Mouse (Mus musculus) kidney, adult 2 months (tissue): ENCODE results near the gene Olfr70. TPM values are rescaled to one million over a fixed set of nuclear protein-coding genes. Genes with fewer than 3 reads are reported as not detected.

Experiments
- DNase-seq: peaks from one replicate; pipeline ENCODE4 v3.0.0; 2021
- H3K27ac ChIP-seq: fragments of 200-500 bp; 2 replicates; pipeline ENCODE4 v1.5.1; 2012; ENCODE audit warnings: low read depth, low read length, control low read depth, inconsistent platforms; ENCODE audit not compliant: insufficient read depth
- H3K27me3 ChIP-seq: fragments of 200-500 bp; replicated peaks from 2 replicates; pipeline ENCODE4 v1.6.1; 2012; ENCODE audit warnings: mild to moderate bottlenecking, moderate library complexity, low read length, inconsistent platforms; ENCODE audit not compliant: control insufficient read depth, insufficient read depth
- H3K36me3 ChIP-seq: fragments of 200-500 bp; 2 replicates; pipeline ENCODE4 v1.6.1; 2012; ENCODE audit warnings: mild to moderate bottlenecking, moderate library complexity, low read length, inconsistent platforms; ENCODE audit not compliant: control insufficient read depth, insufficient read depth
- H3K4me1 ChIP-seq: fragments of 200-500 bp; 2 replicates; pipeline ENCODE4 v1.6.1; 2011; ENCODE audit warnings: low read length; ENCODE audit not compliant: control insufficient read depth, insufficient read depth
- H3K4me3 ChIP-seq: fragments of 200-500 bp; 2 replicates; pipeline ENCODE4 v1.5.1; 2011; ENCODE audit warnings: mild to moderate bottlenecking, low read depth, low read length, control low read depth; ENCODE audit not compliant: insufficient read depth
- CTCF ChIP-seq: fragments of 200-500 bp; conservative IDR thresholded peaks from 2 replicates; pipeline ENCODE4 v1.5.1; 2011; ENCODE audit warnings: low read depth, mild to moderate bottlenecking, control low read depth, low read length, moderate library complexity, mixed read lengths; ENCODE audit not compliant: insufficient read depth, insufficient read length
- POLR2A ChIP-seq: fragments of 200-500 bp; IDR thresholded peaks from one replicate; pipeline ENCODE4 v1.6.1; 2011; ENCODE audit warnings: low read depth, low read length, control low read depth
- WGBS: fragments of 180-500 bp; shearing (Covaris S2); methylation state at CpG from one replicate; pipeline ENCODE4 v1.1.7; 2018; 5-methylcytosine and 5-hydroxymethylcytosine counted together
- polyA plus RNA-seq: library from polyadenylated mRNA; depleted of rRNA; stranded (reverse); fragments of >200 nt; gene quantifications from 2 replicates; pipeline ENCODE4 v1.2.3, GENCODE M21; 2012

Olfr70 gene
- polyA plus RNA-seq, 1 experiment = not detected

DNA sequence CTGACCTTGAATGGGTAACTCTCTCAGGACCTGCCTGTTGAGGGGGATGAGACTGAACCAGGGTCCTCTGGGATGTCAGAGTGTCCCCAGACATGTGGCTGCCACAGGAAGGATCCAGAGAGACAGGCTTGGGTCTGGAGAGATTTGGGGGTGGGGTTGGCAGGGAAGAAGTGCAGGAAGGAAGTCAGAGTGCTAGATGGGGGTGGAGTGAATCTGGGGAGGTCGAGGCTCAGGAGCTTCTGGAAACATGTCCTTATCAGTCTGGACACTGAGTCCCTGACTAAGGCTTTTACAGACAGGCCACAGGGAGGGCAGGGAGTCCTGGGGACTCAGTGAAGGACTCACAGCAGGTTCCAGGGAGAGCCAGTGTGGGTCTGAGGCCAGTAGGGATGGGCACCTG lies 31.6 kb upstream of the Olfr70 start:
- Histone ChIP-seq H3K27ac (peak overlapping the region; percentile 54), H3K4me1 (peaks cover 3% of the 10 kb centered on the region), H3K27me3 (no peaks in the 10 kb centered on the region), H3K36me3 (no peaks in the 10 kb centered on the region), H3K4me3 (peak overlapping the region; percentile 28; the same call in 1 of the 2 replicates)
- 29% methylated on average over 1 of the region's 1 CpGs for WGBS
- TF ChIP-seq POLR2A (no peak), CTCF (no peak)
- DNase-seq = no peak

- Histone ChIP-seq H3K4me1 (peaks cover 3% of the 10 kb centered on the region), H3K27me3 (no peaks in the 10 kb centered on the region), H3K4me3 (peak overlapping the region; percentile 29), H3K36me3 (no peaks in the 10 kb centered on the region), H3K27ac (peak overlapping the region; percentile 97)
- DNase-seq = no peak
- WGBS = 74% methylated on average over 21 of the region's 21 CpGs
- TF ChIP-seq CTCF (no peak), POLR2A (no peak)
Observed at GRCm38 (mm10) chr4:43730750-43731297, 30.2 kb upstream of the Olfr70 start.

DNA sequence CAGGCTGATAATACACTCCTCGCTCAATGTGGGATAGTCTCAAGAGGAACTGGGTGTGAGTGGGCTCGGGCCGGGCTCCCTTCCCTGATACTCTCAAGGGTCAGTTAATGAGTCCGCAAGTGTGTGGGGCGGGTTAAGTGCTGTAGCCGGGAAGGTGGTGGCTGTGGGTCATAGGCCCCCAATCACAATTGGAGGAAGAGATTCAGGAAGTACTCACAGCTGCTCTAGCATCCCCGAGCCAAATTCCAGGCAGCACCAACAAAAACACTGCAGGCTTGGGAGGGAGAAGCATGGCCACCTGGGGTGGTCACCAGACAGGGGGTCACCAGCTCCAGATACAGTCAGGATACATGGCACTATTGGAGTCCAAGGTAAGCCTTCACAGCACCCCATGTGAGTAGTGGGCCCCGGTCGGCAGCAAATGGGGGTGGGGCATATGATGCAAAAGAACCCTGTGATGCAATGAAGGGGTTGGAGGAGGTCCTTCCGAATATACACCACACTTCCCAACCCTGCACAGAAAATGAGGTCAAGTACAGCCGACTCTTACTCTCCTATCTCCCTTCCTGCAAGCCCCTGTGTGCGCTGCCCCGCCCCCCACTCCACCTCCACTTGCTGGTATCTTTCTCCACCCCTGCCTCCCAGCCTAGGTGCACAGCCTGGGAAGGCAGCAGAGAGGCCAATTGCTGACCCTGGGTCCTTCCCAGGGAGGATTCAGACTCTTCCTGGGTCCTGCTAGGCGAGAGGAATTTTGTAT lies 29.4 kb upstream of the Olfr70 start, which contains the start of gene Spaar:
Spaar (plus strand) TSS at position 241 of the 757 bp plus-strand sequence.
- peak; percentile 84 for DNase-seq
- peaks cover 3% of the 10 kb centered on the region for H3K4me1 ChIP-seq
- no peak for TF ChIP-seq POLR2A
- TF ChIP-seq CTCF = no peak
- H3K36me3 ChIP-seq = no peaks in the 10 kb centered on the region
- peak within 1 kb of the TSS; percentile 97 for H3K27ac ChIP-seq
- H3K27me3 ChIP-seq = no peaks in the 10 kb centered on the region
- 47% methylated on average over 14 of the region's 14 CpGs for WGBS
- H3K4me3 ChIP-seq = peak within 1 kb of the TSS; percentile 29

- H3K27ac ChIP-seq = peak overlapping the region; percentile 97
- no peaks in the 10 kb centered on the region for H3K27me3 ChIP-seq
- H3K4me1 ChIP-seq = peaks cover 3% of the 10 kb centered on the region
- no peak for DNase-seq
- TF ChIP-seq POLR2A (no peak), CTCF (no peak)
- 61% methylated on average over 3 of the region's 3 CpGs for WGBS
- H3K36me3 ChIP-seq = no peaks in the 10 kb centered on the region
- no peak overlapping the region for H3K4me3 ChIP-seq
Observed at GRCm38 (mm10) chr4:43729126-43729525, 28.5 kb upstream of the Olfr70 start.

DNA sequence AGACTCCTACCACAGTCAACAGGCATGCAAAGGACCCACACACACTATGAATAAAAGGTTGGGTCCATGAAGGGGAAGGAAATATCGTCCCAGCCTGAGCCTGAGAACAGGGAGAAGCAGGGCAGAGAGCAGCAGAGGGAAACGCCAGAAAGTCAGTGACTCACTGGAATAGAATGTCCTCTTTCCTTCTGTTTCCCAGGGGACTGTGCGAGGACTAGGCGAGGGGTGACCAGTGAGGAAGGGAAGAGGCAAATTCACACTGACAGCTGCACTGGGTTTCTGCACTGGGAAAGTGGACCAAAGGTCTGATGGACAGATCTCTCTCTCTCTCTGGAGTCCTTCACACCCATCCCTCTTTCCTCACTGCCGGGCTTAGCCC lies 28.0 kb upstream of the Olfr70 start:
- peak overlapping the region; percentile 97 for H3K27ac ChIP-seq
- H3K27me3 ChIP-seq = no peaks in the 10 kb centered on the region
- 21% methylated on average over 5 of the region's 5 CpGs for WGBS
- H3K4me3 ChIP-seq = no peak overlapping the region
- no peaks in the 10 kb centered on the region for H3K36me3 ChIP-seq
- H3K4me1 ChIP-seq = peaks cover 3% of the 10 kb centered on the region
- peak; percentile 87 for DNase-seq
- TF ChIP-seq CTCF = no peak
- TF ChIP-seq POLR2A = peak; percentile 36

DNA sequence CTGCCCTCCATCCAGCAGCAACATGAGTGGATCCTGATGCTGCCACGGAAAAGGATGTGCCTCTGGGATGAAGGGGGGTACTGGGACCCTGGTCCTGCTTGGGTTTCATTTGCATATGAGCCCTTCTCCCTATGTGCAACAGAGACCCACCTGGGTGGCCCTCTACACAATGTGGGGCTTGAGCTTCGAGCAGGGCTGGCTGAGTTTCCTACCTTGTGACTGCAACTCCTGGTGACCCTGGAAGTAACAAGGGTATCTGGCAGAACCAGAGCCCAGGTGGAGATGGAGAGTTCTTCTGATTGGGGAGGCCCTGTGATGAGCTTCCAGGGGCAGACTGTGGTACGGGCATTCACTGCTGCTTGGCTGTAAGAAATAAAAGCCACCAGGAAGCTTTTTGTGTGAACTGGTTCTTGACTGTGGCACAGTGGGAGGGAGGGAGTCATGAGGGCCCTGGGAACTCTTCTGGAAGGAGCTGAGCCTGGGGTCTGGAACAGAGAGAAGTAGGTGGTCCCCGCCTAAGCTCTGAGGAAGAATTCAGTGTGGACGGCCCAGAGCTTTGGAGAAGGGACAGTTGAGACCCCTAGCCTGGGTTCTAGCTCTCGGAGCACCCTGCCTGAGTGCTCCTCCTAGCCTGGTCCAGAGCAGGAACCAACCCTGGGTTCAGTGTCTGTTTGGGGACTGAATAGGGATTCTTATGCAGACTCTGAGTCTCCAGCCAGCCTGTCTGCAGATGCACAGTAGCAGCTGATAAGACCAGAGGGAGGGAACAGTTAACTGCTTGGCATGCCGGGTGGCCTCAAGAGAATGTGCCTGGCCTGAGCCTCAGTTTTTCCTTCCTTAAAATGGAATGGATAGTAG lies 27.3 kb upstream of the Olfr70 start:
- DNase-seq = peak; percentile 1
- Histone ChIP-seq H3K27ac (peak overlapping the region; percentile 97), H3K4me1 (peaks cover 3% of the 10 kb centered on the region), H3K36me3 (no peaks in the 10 kb centered on the region), H3K4me3 (no peak overlapping the region), H3K27me3 (no peaks in the 10 kb centered on the region)
- WGBS = 68% methylated on average over 7 of the region's 7 CpGs
- no peak for TF ChIP-seq CTCF

- Histone ChIP-seq H3K4me1 (peaks cover 3% of the 10 kb centered on the region), H3K4me3 (no peak within 1 kb of the TSS), H3K27ac (peak within 1 kb of the TSS; percentile 97), H3K36me3 (no peaks in the 10 kb centered on the region), H3K27me3 (no peaks in the 10 kb centered on the region)
- WGBS = 22% methylated on average over 3 of the region's 3 CpGs
- peak; percentile 60 for TF ChIP-seq POLR2A
- TF ChIP-seq CTCF = no peak
- DNase-seq = peak; percentile 93
Observed at GRCm38 (mm10) chr4:43726995-43727394, 26.4 kb upstream of the Olfr70 start, which contains the start of gene Hrct1. Gene Hrct1, plus strand, starts transcription at chr4:43727188.
